Mouse (Mus musculus) erythroblast, embryonic 14.5 days (primary cell): Measurements from ENCODE around the gene Batf.

Experiments
- GATA1 ChIP-seq: IDR thresholded peaks from 2 replicates; pipeline ENCODE4 v1.6.1; 2012; ENCODE audit warnings: low read length, inconsistent platforms, mixed read lengths
- TAL1 ChIP-seq: IDR thresholded peaks from 3 replicates; pipeline ENCODE4 v1.6.1; 2012; ENCODE audit warnings: low read length, inconsistent platforms, mixed read lengths

DNA sequence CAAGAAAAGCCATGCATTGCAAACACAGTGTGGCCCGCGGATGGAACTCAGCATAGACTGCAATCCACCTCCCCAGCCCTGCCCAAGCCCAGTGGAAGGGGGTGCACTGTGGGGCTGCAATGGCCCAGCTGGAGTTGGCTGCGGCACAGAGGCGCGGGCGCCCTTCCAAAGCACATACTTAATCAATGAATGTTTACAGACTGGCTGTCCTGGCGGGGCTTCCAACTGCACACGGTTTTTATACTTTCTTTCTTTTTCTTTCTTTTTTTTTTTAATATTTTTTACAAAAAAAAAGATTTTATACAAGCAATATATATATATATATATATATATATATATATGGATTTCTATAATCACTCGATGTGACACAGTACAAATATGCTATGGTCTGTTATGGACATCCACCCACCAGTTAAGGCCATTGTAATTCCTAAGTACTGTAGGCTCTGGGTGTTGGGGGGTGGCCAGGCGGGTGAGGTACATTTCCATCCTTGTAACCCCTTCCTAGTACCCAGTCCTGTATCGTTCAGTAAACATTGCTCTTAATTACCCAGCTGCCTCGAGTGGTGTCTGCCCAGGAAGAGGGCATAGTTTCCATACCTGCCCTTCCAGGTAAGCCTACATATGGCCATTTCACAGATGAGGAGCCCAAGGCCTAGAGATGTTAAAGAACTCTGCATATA lies 47.0 kb upstream of the Batf start:
- TF ChIP-seq GATA1: no peak
- TF ChIP-seq TAL1: no peak
